Comparison of ENCODE assay signal across 26 mouse cellular contexts in genomic region chr10:117049961-117050597, GRCm38 (mm10). TPM values are rescaled to one million over a fixed set of nuclear protein-coding genes. Genes with fewer than 3 reads are reported as not detected.
DNase-seq lines count a peak whose midpoint lies in the region; ATAC-seq and TF ChIP-seq lines count a peak whose summit lies in the region.
"Had no signal": no experiment of that assay in that cellular context is flagged by ENCODE, and none has a peak within 500 bp of the region (broad histone marks: within the 10 kb centered on the region; RNA-seq: fewer than 3 reads in every experiment).

No protein-coding gene starts in this region.

- H3K27me3 ChIP-seq in lung, postnatal 0 days (replicated peaks; ENCODE audit: insufficient read depth, low read length): no peaks in the 10 kb centered on the region
- H3K27me3 ChIP-seq in heart, postnatal 0 days (ENCODE audit: control insufficient read depth, insufficient read depth, low read length): no peaks in the 10 kb centered on the region
- H3K27me3 ChIP-seq: hindbrain, embryonic 12.5 days; midbrain, embryonic 12.5 days; neural tube, embryonic 15.5 days had no signal

- TF ChIP-seq EP300 in lung, postnatal 0 days (IDR thresholded peaks at IDR 0.05): no peak
- no peak for TF ChIP-seq EP300 in heart, postnatal 0 days (IDR thresholded peaks at IDR 0.05; ENCODE audit: low read depth)

- intact Hi-C loops in gastrocnemius, postnatal 14 days (cut with DNase I; ENCODE audit: low total_unique reads): no loop called here

- 62% methylated on average over 4 of the region's 4 CpGs for WGBS in lung, postnatal 0 days
- WGBS in heart, postnatal 0 days: 45% methylated on average over 4 of the region's 4 CpGs

- H3K27ac ChIP-seq in lung, postnatal 0 days (ENCODE audit: low read length): no peak overlapping the region
- peak overlapping the region; percentile 56 for H3K27ac ChIP-seq in heart, postnatal 0 days (ENCODE audit: low read depth)
- H3K27ac ChIP-seq: embryonic facial prominence, embryonic 12.5 days; hindbrain, embryonic 12.5 days; layer of hippocampus, adult 2 months; midbrain, embryonic 12.5 days; neural tube, embryonic 15.5 days; stomach, postnatal 0 days had no signal

- H3K36me3 ChIP-seq in lung, postnatal 0 days (ENCODE audit: insufficient read depth, low read length): peaks cover 30% of the 10 kb centered on the region
- H3K36me3 ChIP-seq in heart, postnatal 0 days (replicated peaks; ENCODE audit: control insufficient read depth, insufficient read depth, low read length): peaks cover 65% of the 10 kb centered on the region

- no peaks in the 10 kb centered on the region; the same call in 1 of the 2 replicates for H3K4me1 ChIP-seq in lung, postnatal 0 days (ENCODE audit: insufficient read depth, low read depth, low read length)
- peaks cover 11% of the 10 kb centered on the region; the same call in 1 of the 2 replicates for H3K4me1 ChIP-seq in heart, postnatal 0 days (ENCODE audit: control insufficient read depth, insufficient read depth)

- H3K9ac ChIP-seq in lung, postnatal 0 days (replicated peaks; ENCODE audit: low read depth): no peak overlapping the region
- no peak overlapping the region for H3K9ac ChIP-seq in heart, postnatal 0 days (replicated peaks; ENCODE audit: low read depth, low read length)
- H3K9ac ChIP-seq: embryonic facial prominence, embryonic 12.5 days; forebrain, postnatal 0 days; hindbrain, embryonic 12.5 days; midbrain, embryonic 12.5 days; neural tube, embryonic 15.5 days had no signal

- TF ChIP-seq CTCF in lung, postnatal 0 days (IDR thresholded peaks at IDR 0.05): no peak
- no peak for TF ChIP-seq CTCF in heart, postnatal 0 days (IDR thresholded peaks at IDR 0.05; ENCODE audit: low read depth)

- no peaks in the 10 kb centered on the region for H3K9me3 ChIP-seq in lung, postnatal 0 days (ENCODE audit: low read length)
- H3K9me3 ChIP-seq in heart, postnatal 0 days (replicated peaks; ENCODE audit: control insufficient read depth, low read length): no peaks in the 10 kb centered on the region
- H3K9me3 ChIP-seq: embryonic facial prominence, embryonic 12.5 days; hindbrain, embryonic 12.5 days; midbrain, embryonic 12.5 days; neural tube, embryonic 15.5 days had no signal

- H3K4me3 ChIP-seq in lung, postnatal 0 days (ENCODE audit: low read depth, low read length): no peak overlapping the region
- H3K4me3 ChIP-seq in heart, postnatal 0 days (ENCODE audit: low read depth, low read length): no peak overlapping the region
- H3K4me3 ChIP-seq: embryonic facial prominence, embryonic 12.5 days; hindbrain, embryonic 12.5 days; layer of hippocampus, adult 2 months; midbrain, embryonic 12.5 days; neural tube, embryonic 15.5 days had no signal

- DNase-seq in heart, adult 18-20 months: peak; percentile 46 to 53
- no peak for DNase-seq in heart, adult 8-10 months (ENCODE audit: low spot score)
- DNase-seq in lung, postnatal 0 days (ENCODE audit: low spot score): no peak
- no peak for DNase-seq in lung, postnatal 25 days (ENCODE audit: low spot score)
- DNase-seq in adrenal gland, postnatal 10 days: peak; percentile 47
- DNase-seq in heart, postnatal 0 days (ENCODE audit: low spot score): no peak
- no peak for DNase-seq in gastrocnemius, postnatal 14 days
- DNase-seq: cerebellum, adult 11-12 months; cerebellum, postnatal 25 days; forebrain, postnatal 0 days; gastrocnemius, postnatal 36 days; kidney, postnatal 25 days had no signal

- peak; percentile 21; the same call in 1 of the 2 replicates for ATAC-seq in lung, postnatal 0 days
- ATAC-seq in heart, postnatal 0 days (ENCODE audit: insufficient read depth, low read depth): no peak
- no peak for ATAC-seq in CD4-positive, CD25-positive, alpha-beta regulatory T cell, adult 4 months
- ATAC-seq: forebrain, postnatal 0 days; intestine, postnatal 0 days had no signal

- no peak overlapping the region for H3K4me2 ChIP-seq in lung, postnatal 0 days (replicated peaks; ENCODE audit: low read depth, low read length)
- no peak overlapping the region; the same call in 1 of the 2 replicates for H3K4me2 ChIP-seq in heart, postnatal 0 days (ENCODE audit: low read depth, low read length)
- H3K4me2 ChIP-seq: embryonic facial prominence, embryonic 12.5 days; hindbrain, embryonic 12.5 days; midbrain, embryonic 12.5 days; neural tube, embryonic 15.5 days had no signal

RNA-seq across cellular contexts. Expression of gene Lrrc10, which starts 4.9 kb away (rescaled TPM):
- 100 to 1,000 TPM; 231 to 321 TPM for total RNA-seq in heart, adult 18-20 months (2021)
- 100 to 1,000 TPM; 159 to 208 (median 180) TPM for total RNA-seq in heart, adult 8-10 months (2022)
- 0.45 and 0.58 TPM in 2 replicates for polyA plus RNA-seq in lung, postnatal 0 days (2015; fragmentation: Nextera tagmentation; extraction: Ambion mirVana)
- total RNA-seq in adrenal gland, postnatal 10 days (2021): not detected
- total RNA-seq in heart, postnatal 0 days (2014; rRNA removed; ENCODE audit: low replicate concordance): 330 and 397 TPM in 2 replicates
- 115 and 138 TPM in 2 replicates for polyA plus RNA-seq in heart, postnatal 0 days (2015; fragmentation: Nextera tagmentation; extraction: Ambion mirVana)
- total RNA-seq in gastrocnemius, postnatal 14 days (2021): not detected
- polyA plus RNA-seq in CD4-positive, CD25-positive, alpha-beta regulatory T cell, adult 4 months (2017; shearing (Covaris generic)): not detected
- total RNA-seq: forebrain, postnatal 0 days; liver, adult 2 months; megakaryocyte, adult 5-6 weeks had no signal
- polyA plus RNA-seq: C2C12; embryonic facial prominence, embryonic 12.5 days; forebrain, embryonic 11.5 days; forebrain, postnatal 0 days; hindbrain, embryonic 12.5 days; intestine, postnatal 0 days; kidney, embryonic 14.5 days; liver, adult 2 months; liver, embryonic 16.5 days; midbrain, embryonic 12.5 days; neural tube, embryonic 15.5 days; stomach, postnatal 0 days had no signal

RNA-seq across cellular contexts. Expression of gene Cct2, which starts 13.5 kb away (rescaled TPM):
- total RNA-seq in heart, adult 18-20 months (2021): 100 to 1,000 TPM; 130 to 135 TPM
- 100 to 1,000 TPM; 108 to 128 (median 121) TPM for total RNA-seq in heart, adult 8-10 months (2022)
- 107 and 109 TPM in 2 replicates for polyA plus RNA-seq in lung, postnatal 0 days (2015; fragmentation: Nextera tagmentation; extraction: Ambion mirVana)
- total RNA-seq in adrenal gland, postnatal 10 days (2021): 100 to 1,000 TPM; 211 to 224 TPM
- 154 and 209 TPM in 2 replicates for total RNA-seq in heart, postnatal 0 days (2014; rRNA removed; ENCODE audit: low replicate concordance)
- 121 and 129 TPM in 2 replicates for polyA plus RNA-seq in heart, postnatal 0 days (2015; fragmentation: Nextera tagmentation; extraction: Ambion mirVana)
- 100 to 1,000 TPM; 132 to 146 TPM for total RNA-seq in gastrocnemius, postnatal 14 days (2021)
- 100 to 1,000 TPM; 185 to 226 TPM for polyA plus RNA-seq in CD4-positive, CD25-positive, alpha-beta regulatory T cell, adult 4 months (2017; shearing (Covaris generic))

Comparison
In these comparisons a context has a peak if more than half of its experiments do, and no peak if none do; other contexts are left out.
1. DNase-seq: peak in heart, adult 18-20 months (2 of 2) and adrenal gland, postnatal 10 days (single experiment); none in heart, adult 8-10 months (single experiment), lung, postnatal 0 days (single experiment), lung, postnatal 25 days (single experiment), heart, postnatal 0 days (single experiment) and gastrocnemius, postnatal 14 days (single experiment).
2. RNA of gene Lrrc10, which starts 4.9 kb away (total RNA-seq): 330 to 397 TPM in heart, postnatal 0 days, 231 to 321 TPM in heart, adult 18-20 months and 159 to 208 TPM in heart, adult 8-10 months; not detected in gastrocnemius, postnatal 14 days and not detected in adrenal gland, postnatal 10 days; every median in the first group is over 100 times any median in the second.